Mouse (Mus musculus): Measurements from ENCODE around the gene Apbb2.

DNA sequence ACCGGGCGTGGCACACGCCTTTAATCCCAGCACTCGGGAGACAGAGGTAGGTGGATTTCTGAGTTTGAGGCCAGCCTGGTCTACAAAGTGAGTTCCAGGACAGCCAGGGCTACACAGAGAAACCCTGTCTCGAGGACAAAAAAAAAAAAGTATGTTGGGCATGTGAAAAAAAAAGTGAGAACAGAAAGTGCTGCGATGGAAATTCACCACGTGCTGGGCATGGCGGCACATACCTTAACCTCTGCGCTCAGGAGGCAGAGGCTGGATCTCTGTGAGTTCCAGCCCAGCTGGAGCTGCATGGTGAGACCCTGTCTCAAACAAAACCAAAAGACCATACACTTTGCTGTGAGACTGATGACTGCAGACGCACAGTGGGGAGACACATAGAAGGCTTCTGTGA lies 363.5 kb downstream of the Apbb2 start:
- TF ChIP-seq CTCF (IDR thresholded peaks at IDR 0.05) (no peak), EP300 (IDR thresholded peaks at IDR 0.05) (no peak)

All from lung, postnatal 0 days (tissue).